Mouse (Mus musculus) limb, embryonic 15.5 days (tissue): Measurements from ENCODE around the gene Cep164. TPM values are rescaled to one million over a fixed set of nuclear protein-coding genes. Genes with fewer than 3 reads are reported as not detected.

Experiments
- ATAC-seq: fragments of 200-750 bp; cut with Nextera tagmentation; 2 replicates; pipeline ENCODE4 v1.8.0; 2017; ENCODE audit warnings: low read depth, moderate TSS enrichment; ENCODE audit not compliant: insufficient number of reproducible peaks, low FRiP score, low TSS enrichment
- H3K27ac ChIP-seq: fragments of 300-500 bp; sonication (generic); 2 replicates; pipeline ENCODE4 v1.5.1; 2015; ENCODE audit warnings: moderate library complexity, mild to moderate bottlenecking, inconsistent platforms
- H3K27me3 ChIP-seq: fragments of 300-500 bp; sonication (generic); 2 replicates; pipeline ENCODE4 v1.6.1; 2015; ENCODE audit warnings: inconsistent platforms
- H3K36me3 ChIP-seq: fragments of 300-500 bp; sonication (generic); 2 replicates; pipeline ENCODE4 v1.6.1; 2015; ENCODE audit warnings: inconsistent platforms
- H3K4me1 ChIP-seq: fragments of 300-500 bp; sonication (generic); 2 replicates; pipeline ENCODE4 v1.6.1; 2015; ENCODE audit warnings: inconsistent platforms
- H3K4me2 ChIP-seq: fragments of 300-500 bp; sonication (generic); 2 replicates; pipeline ENCODE4 v1.6.1; 2015; ENCODE audit warnings: mild to moderate bottlenecking, inconsistent platforms
- H3K4me3 ChIP-seq: fragments of 300-500 bp; sonication (generic); 2 replicates; pipeline ENCODE4 v1.5.1; 2015; ENCODE audit warnings: mild to moderate bottlenecking, inconsistent platforms
- H3K9ac ChIP-seq: fragments of 300-500 bp; sonication (generic); 2 replicates; pipeline ENCODE4 v1.6.1; 2015; ENCODE audit warnings: inconsistent platforms
- H3K9me3 ChIP-seq: fragments of 300-500 bp; sonication (generic); 2 replicates; pipeline ENCODE4 v1.6.1; 2016; ENCODE audit warnings: inconsistent platforms
- WGBS: fragments of 180-500 bp; shearing (Covaris S2); methylation state at CpG from one replicate; pipeline ENCODE4 v1.1.7; 2015; 5-methylcytosine and 5-hydroxymethylcytosine counted together
- polyA plus RNA-seq: library from polyadenylated mRNA; unstranded; fragments of >200 nt; fragmentation: Nextera tagmentation; extraction: Ambion mirVana; gene quantifications from 2 replicates; pipeline ENCODE4 v1.2.1, GENCODE M21; 2015

Gene Cep164
- polyA plus RNA-seq, 1 experiment from 2014 or later, result 28.8 TPM

DNA sequence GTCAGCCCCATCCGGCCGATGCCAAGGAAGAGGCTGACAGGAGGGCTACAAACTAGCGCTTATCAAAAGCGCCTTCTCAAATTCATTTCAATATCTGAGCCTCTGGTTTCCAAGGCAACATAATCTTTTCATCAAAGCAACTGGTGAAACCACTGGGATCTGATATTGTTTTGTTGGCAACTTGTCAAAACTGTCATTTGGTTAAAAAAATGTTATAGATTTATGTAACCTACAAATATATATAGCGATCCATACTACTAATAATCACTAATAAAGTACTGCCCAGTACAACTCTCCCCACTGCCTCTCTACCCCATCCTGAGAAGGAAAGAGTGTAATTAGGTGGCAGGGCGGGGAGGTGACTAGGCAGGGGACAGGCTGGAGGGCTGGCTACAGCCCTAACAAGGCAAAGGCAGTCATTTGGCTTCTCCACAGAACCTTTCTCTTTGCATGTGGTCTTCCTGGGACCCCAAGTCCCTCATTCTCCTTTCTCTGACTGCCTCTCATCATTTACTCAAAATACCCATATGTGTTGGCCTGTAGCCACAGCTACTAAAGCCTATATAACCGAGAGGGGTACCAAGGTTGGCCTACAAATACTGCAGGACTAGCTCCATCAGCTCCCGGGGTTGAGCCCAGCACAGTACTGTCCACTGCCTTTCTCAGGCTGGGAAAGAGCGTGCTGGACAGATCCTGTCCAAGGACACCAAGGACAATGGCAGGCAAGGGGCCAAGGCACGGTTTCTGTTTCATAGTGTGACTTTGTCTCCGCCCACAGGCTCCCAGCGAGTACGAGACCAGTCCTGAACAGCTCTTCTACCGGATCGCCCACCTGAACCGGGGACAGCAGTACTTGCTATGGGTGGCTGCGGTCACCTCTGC lies 88.5 kb downstream of the Cep164 start:
- no peaks in the 10 kb centered on the region for H3K9me3 ChIP-seq
- 55% methylated on average over 17 of the region's 17 CpGs for WGBS
- peaks cover 3% of the 10 kb centered on the region; the same call in 1 of the 2 replicates for H3K27me3 ChIP-seq
- no peak overlapping the region for H3K27ac ChIP-seq
- H3K4me2 ChIP-seq, result no peak overlapping the region
- H3K36me3 ChIP-seq, result no peaks in the 10 kb centered on the region
- 0 out of 2 replicates have a peak, but pooled peaks have one; percentile 21 for ATAC-seq
- no peak overlapping the region for H3K9ac ChIP-seq
- no peak overlapping the region for H3K4me3 ChIP-seq
- peaks cover 11% of the 10 kb centered on the region for H3K4me1 ChIP-seq

- 56% methylated on average over 12 of the region's 12 CpGs for WGBS
- no peak for ATAC-seq
- Histone ChIP-seq H3K4me2 (no peak overlapping the region), H3K4me1 (peaks cover 11% of the 10 kb centered on the region), H3K27ac (no peak overlapping the region), H3K9ac (no peak overlapping the region), H3K4me3 (no peak overlapping the region), H3K36me3 (no peaks in the 10 kb centered on the region), H3K27me3 (no peaks in the 10 kb centered on the region), H3K9me3 (no peaks in the 10 kb centered on the region)
These were observed 89.3 kb downstream of the Cep164 start for GRCm38 (mm10) chr9:45739001-45739701.

DNA sequence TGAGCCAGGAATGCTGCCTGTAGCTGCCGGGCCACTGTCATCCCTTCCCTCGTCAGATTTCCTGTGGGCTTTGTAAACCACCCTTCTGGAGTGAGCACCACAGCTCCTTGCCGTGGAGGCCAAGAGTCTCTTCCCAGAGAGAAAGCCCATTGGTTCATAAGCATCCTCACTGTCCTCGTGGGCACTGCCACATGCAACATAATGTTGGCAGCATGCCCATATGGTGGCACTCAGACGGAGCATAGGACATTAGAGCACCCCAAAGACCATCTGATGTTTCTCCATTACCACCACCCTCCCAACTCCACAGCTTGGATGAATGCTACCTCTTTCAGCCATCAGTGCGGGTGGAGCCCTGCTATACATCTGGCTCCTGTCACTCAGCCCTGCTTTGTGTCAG lies 95.2 kb downstream of the Cep164 start:
- no peak overlapping the region for H3K4me3 ChIP-seq
- no peak overlapping the region for H3K27ac ChIP-seq
- WGBS, result 65% methylated on average over 6 of the region's 6 CpGs
- H3K36me3 ChIP-seq, result no peaks in the 10 kb centered on the region
- no peak overlapping the region for H3K9ac ChIP-seq
- H3K4me1 ChIP-seq, result no peaks in the 10 kb centered on the region
- no peaks in the 10 kb centered on the region; the same call in 1 of the 2 replicates for H3K27me3 ChIP-seq
- no peak for ATAC-seq
- no peaks in the 10 kb centered on the region for H3K9me3 ChIP-seq
- no peak overlapping the region for H3K4me2 ChIP-seq

GRCm38 (mm10) chr9:45731851-45732250 lies 96.6 kb downstream of the Cep164 start:
- Histone ChIP-seq H3K27ac (no peak overlapping the region), H3K9ac (no peak overlapping the region), H3K4me2 (no peak overlapping the region), H3K4me3 (no peak overlapping the region), H3K27me3 (no peaks in the 10 kb centered on the region; the same call in 1 of the 2 replicates), H3K36me3 (no peaks in the 10 kb centered on the region), H3K9me3 (no peaks in the 10 kb centered on the region), H3K4me1 (no peaks in the 10 kb centered on the region)
- ATAC-seq, result no peak
- whole genome bisulfite sequencing, result 82% methylated on average over 5 of the region's 5 CpGs

DNA sequence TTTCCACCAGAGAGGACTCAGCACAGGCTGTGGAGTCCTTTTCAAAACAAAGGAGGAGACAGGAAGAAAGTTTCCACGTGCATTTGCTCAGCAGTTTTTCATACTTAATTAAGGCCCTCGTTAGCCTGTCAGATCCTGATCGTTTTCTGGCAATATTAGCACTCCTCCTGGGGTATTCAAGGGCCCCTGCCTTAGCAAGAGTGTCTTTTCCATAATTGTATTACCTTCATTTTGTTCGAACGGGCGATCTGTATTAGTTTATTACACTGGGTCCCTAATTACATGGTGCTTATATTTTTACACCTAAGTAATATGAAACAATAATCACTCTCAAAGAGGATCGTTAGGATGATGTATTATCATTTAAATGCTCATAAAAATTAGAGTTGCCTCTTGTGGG lies 108.5 kb downstream of the Cep164 start:
- ATAC-seq, result no peak
- no peak overlapping the region for H3K4me3 ChIP-seq
- WGBS, result 21% methylated on average over 7 of the region's 7 CpGs
- H3K27me3 ChIP-seq, result no peaks in the 10 kb centered on the region
- H3K36me3 ChIP-seq, result no peaks in the 10 kb centered on the region
- no peak overlapping the region for H3K27ac ChIP-seq
- no peak overlapping the region for H3K9ac ChIP-seq
- H3K4me1 ChIP-seq, result no peaks in the 10 kb centered on the region
- H3K9me3 ChIP-seq, result no peaks in the 10 kb centered on the region
- H3K4me2 ChIP-seq, result no peak overlapping the region

Other genes starting within 250 kb of the Cep164 start
- gene Bace1, start 9.9 kb upstream of the Cep164 start, polyA plus RNA-seq, result 37.2 and 41.8 TPM in 2 replicates
- gene Pcsk7, start 77.8 kb upstream of the Cep164 start, polyA plus RNA-seq, result 22.9 and 24.5 TPM in 2 replicates
- gene Rnf214, start 78.2 kb upstream of the Cep164 start, polyA plus RNA-seq, result 44.2 and 49.4 TPM in 2 replicates
- gene Tagln, start 107.4 kb upstream of the Cep164 start, polyA plus RNA-seq, result 26.6 and 33.1 TPM in 2 replicates
- 50.6 and 66.1 TPM in 2 replicates for gene Sidt2, start 126.6 kb upstream of the Cep164 start, polyA plus RNA-seq
- 182 and 188 TPM in 2 replicates for gene Pafah1b2, start 184.0 kb upstream of the Cep164 start, polyA plus RNA-seq
- 10.6 and 11.8 TPM in 2 replicates for gene Sik3, start 184.1 kb upstream of the Cep164 start, polyA plus RNA-seq